ENCODE assay signal across 8 mouse cellular contexts in genomic region chr4:59547136-59547889, GRCm38 (mm10). TPM values are rescaled to one million over a fixed set of nuclear protein-coding genes. Genes with fewer than 3 reads are reported as not detected.
DNase-seq lines count a peak whose midpoint lies in the region; ATAC-seq lines count a peak whose summit lies in the region.

No protein-coding gene starts in this region.

- peak overlapping the region; percentile 83 for H3K4me3 ChIP-seq in forebrain, embryonic 14.5 days (ENCODE audit: low read depth, low read length)
- H3K4me3 ChIP-seq in midbrain, embryonic 15.5 days: peak overlapping the region; percentile 97

- H3K9ac ChIP-seq in forebrain, embryonic 14.5 days (ENCODE audit: low read length): no peak overlapping the region
- no peak overlapping the region for H3K9ac ChIP-seq in midbrain, embryonic 15.5 days

- H3K9me3 ChIP-seq in forebrain, embryonic 14.5 days (replicated peaks; ENCODE audit: control insufficient read depth, low read length): no peaks in the 10 kb centered on the region
- H3K9me3 ChIP-seq in midbrain, embryonic 15.5 days: no peaks in the 10 kb centered on the region

- H3K27ac ChIP-seq in forebrain, embryonic 14.5 days (ENCODE audit: low read depth, low read length): no peak overlapping the region
- H3K27ac ChIP-seq in midbrain, embryonic 15.5 days: no peak overlapping the region

- DNase-seq in cerebellum, adult 9-10 months: peak; percentile 18
- no peak for DNase-seq in cerebellum, postnatal 36 days
- peak; percentile 28 for DNase-seq in adrenal gland, postnatal 25 days
- DNase-seq in forebrain, embryonic 14.5 days (ENCODE audit: low spot score): no peak
- DNase-seq in kidney, postnatal 4 days: peak; percentile 21 to 49
- peak; percentile 55 for DNase-seq in thymus, postnatal 25 days
- no peak for DNase-seq in frontal cortex, adult 2 months (ENCODE audit: extremely low spot score in 1 of 2, low spot score in 1 of 2)

- ATAC-seq in forebrain, embryonic 14.5 days: no peak
- no peak for ATAC-seq in midbrain, embryonic 15.5 days (replicated peaks)

- 34% methylated on average over 11 of the region's 11 CpGs for WGBS in forebrain, embryonic 14.5 days
- WGBS in midbrain, embryonic 15.5 days: 33% methylated on average over 11 of the region's 11 CpGs

- H3K4me2 ChIP-seq in forebrain, embryonic 14.5 days (ENCODE audit: low read length): peak overlapping the region; percentile 81
- peak overlapping the region; percentile 86 for H3K4me2 ChIP-seq in midbrain, embryonic 15.5 days

- no peaks in the 10 kb centered on the region for H3K36me3 ChIP-seq in forebrain, embryonic 14.5 days (ENCODE audit: control insufficient read depth, insufficient read depth, low read length)
- no peaks in the 10 kb centered on the region for H3K36me3 ChIP-seq in midbrain, embryonic 15.5 days (replicated peaks)

- peaks cover 8% of the 10 kb centered on the region for H3K4me1 ChIP-seq in forebrain, embryonic 14.5 days (ENCODE audit: control insufficient read depth, insufficient read depth, low read length)
- H3K4me1 ChIP-seq in midbrain, embryonic 15.5 days: peaks cover 10% of the 10 kb centered on the region

- 0 out of 2 replicates have a peak, but pooled peaks cover 3% of the 10 kb centered on the region for H3K27me3 ChIP-seq in forebrain, embryonic 14.5 days (replicated peaks; ENCODE audit: control insufficient read depth, insufficient read depth, low read length)
- H3K27me3 ChIP-seq in midbrain, embryonic 15.5 days (replicated peaks): no peaks in the 10 kb centered on the region

RNA-seq across cellular contexts. Expression of gene Ptbp3, which starts 1.9 kb away (rescaled TPM):
- total RNA-seq in adrenal gland, postnatal 25 days (2021): 119 and 128 TPM in 2 replicates
- 22.9 and 23.5 TPM in 2 replicates for polyA plus RNA-seq in forebrain, embryonic 14.5 days (2014; fragmentation: Nextera tagmentation; extraction: Ambion mirVana)
- polyA plus RNA-seq in midbrain, embryonic 15.5 days (2015; fragmentation: Nextera tagmentation; extraction: Ambion mirVana): 16.9 and 18.9 TPM in 2 replicates
- 11.4 TPM in 2 replicates for polyA plus RNA-seq in frontal cortex, adult 2 months (2012; rRNA removed)

RNA-seq across cellular contexts. Expression of gene Hsdl2, which starts 34.0 kb away (rescaled TPM):
- total RNA-seq in adrenal gland, postnatal 25 days (2021): 65.0 and 77.2 TPM in 2 replicates
- polyA plus RNA-seq in forebrain, embryonic 14.5 days (2014; fragmentation: Nextera tagmentation; extraction: Ambion mirVana): 18.6 and 22.5 TPM in 2 replicates
- 29.9 and 32.9 TPM in 2 replicates for polyA plus RNA-seq in midbrain, embryonic 15.5 days (2015; fragmentation: Nextera tagmentation; extraction: Ambion mirVana)
- 38.1 and 41.5 TPM in 2 replicates for polyA plus RNA-seq in frontal cortex, adult 2 months (2012; rRNA removed)

Comparison
In these comparisons a context has a peak if more than half of its experiments do, and no peak if none do; other contexts are left out.
1. DNase-seq: peak in cerebellum, adult 9-10 months (single experiment), adrenal gland, postnatal 25 days (single experiment), kidney, postnatal 4 days (2 of 2) and thymus, postnatal 25 days (single experiment); none in cerebellum, postnatal 36 days (0 of 2), forebrain, embryonic 14.5 days (single experiment) and frontal cortex, adult 2 months (0 of 2).